Mouse (Mus musculus): ENCODE data around the gene Snw1. TPM values are rescaled to one million over a fixed set of nuclear protein-coding genes. Genes with fewer than 3 reads are reported as not detected.

Gene Snw1
- total and polyA plus RNA-seq, 2 experiments from 2014 or later: 20.9 to 68.1 TPM

GRCm38 (mm10) chr12:87410999-87411398 lies 61.1 kb downstream of the Snw1 start:
- 0 out of 2 replicates have a peak overlapping the region, but pooled peaks have one; percentile 12 for H3K4me2 ChIP-seq (ENCODE audit: low read depth, low read length)
- H3K4me1 ChIP-seq (ENCODE audit: control insufficient read depth, insufficient read depth): peaks cover 20% of the 10 kb centered on the region
- WGBS: 14% methylated on average over 7 of the region's 7 CpGs
- H3K9me3 ChIP-seq (replicated peaks; ENCODE audit: control insufficient read depth, low read length): no peaks in the 10 kb centered on the region
- no peak overlapping the region for H3K27ac ChIP-seq (ENCODE audit: low read depth)
- ATAC-seq (ENCODE audit: insufficient read depth, low read depth): no peak
- TF ChIP-seq EP300 (IDR thresholded peaks at IDR 0.05; ENCODE audit: low read depth) (no peak), CTCF (IDR thresholded peaks at IDR 0.05; ENCODE audit: low read depth) (no peak)
- no peak for DNase-seq (ENCODE audit: low spot score)
- no peaks in the 10 kb centered on the region for H3K36me3 ChIP-seq (replicated peaks; ENCODE audit: control insufficient read depth, insufficient read depth, low read length)
- H3K4me3 ChIP-seq (ENCODE audit: low read depth, low read length): no peak overlapping the region
- H3K9ac ChIP-seq (replicated peaks; ENCODE audit: low read depth, low read length): no peak overlapping the region
- no peaks in the 10 kb centered on the region for H3K27me3 ChIP-seq (ENCODE audit: control insufficient read depth, insufficient read depth, low read length)

- Histone ChIP-seq H3K27me3 (ENCODE audit: control insufficient read depth, insufficient read depth, low read length) (no peaks in the 10 kb centered on the region), H3K9me3 (replicated peaks; ENCODE audit: control insufficient read depth, low read length) (no peaks in the 10 kb centered on the region), H3K4me2 (ENCODE audit: low read depth, low read length) (no peak overlapping the region), H3K4me1 (ENCODE audit: control insufficient read depth, insufficient read depth) (peaks cover 20% of the 10 kb centered on the region), H3K4me3 (ENCODE audit: low read depth, low read length) (no peak overlapping the region), H3K27ac (ENCODE audit: low read depth) (no peak overlapping the region), H3K9ac (replicated peaks; ENCODE audit: low read depth, low read length) (no peak overlapping the region), H3K36me3 (replicated peaks; ENCODE audit: control insufficient read depth, insufficient read depth, low read length) (no peaks in the 10 kb centered on the region)
- no peak for TF ChIP-seq EP300 (IDR thresholded peaks at IDR 0.05; ENCODE audit: low read depth)
- no peak for TF ChIP-seq CTCF (IDR thresholded peaks at IDR 0.05; ENCODE audit: low read depth)
- 89% methylated on average over 4 of the region's 4 CpGs for WGBS
- ATAC-seq (ENCODE audit: insufficient read depth, low read depth) (no peak), DNase-seq (ENCODE audit: low spot score) (no peak)
Observed at GRCm38 (mm10) chr12:87409123-87409522, 63.0 kb downstream of the Snw1 start.

DNA sequence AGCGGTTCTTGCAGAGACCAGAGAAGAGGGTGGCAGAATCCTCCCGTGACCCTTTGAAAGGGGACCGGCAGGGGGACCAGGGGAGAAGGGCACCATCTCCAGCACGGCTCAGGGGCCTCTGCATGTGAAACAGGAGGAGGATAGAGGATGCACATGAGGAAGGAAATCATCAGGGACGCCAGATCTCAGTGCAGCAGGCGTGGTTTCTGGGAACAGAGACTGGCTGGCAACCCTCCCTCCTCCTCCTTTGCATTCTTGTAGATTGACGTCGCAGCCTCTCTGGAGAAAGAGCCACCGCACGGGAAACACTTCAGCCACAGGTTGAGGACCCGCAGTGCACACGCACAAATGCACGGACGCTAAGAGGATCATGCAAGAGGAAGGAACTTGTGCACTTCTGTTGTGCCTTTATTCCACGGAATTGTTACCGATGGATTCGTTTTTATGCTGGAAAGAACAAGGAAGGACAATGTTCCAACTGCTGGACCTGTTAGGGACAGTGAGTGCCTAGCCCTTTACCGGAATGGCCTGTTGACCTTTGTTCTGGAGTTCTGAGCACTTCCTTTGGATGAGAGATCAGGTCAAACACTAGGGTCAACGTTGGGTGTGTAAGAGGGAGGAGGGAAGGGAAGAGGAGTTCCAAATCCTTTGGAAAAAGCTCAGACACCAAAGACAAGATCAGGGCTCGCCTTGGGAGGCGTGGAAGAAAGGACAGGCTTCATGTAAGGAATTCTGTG lies 64.0 kb downstream of the Snw1 start:
- 18% methylated on average over 19 of the region's 21 CpGs for WGBS
- peak overlapping the region; percentile 37; the same call in 1 of the 2 replicates for H3K9ac ChIP-seq (replicated peaks; ENCODE audit: low read depth, low read length)
- no peaks in the 10 kb centered on the region for H3K9me3 ChIP-seq (replicated peaks; ENCODE audit: control insufficient read depth, low read length)
- ATAC-seq (ENCODE audit: insufficient read depth, low read depth): peak; percentile 74; the same call in 1 of the 2 replicates
- H3K27me3 ChIP-seq (ENCODE audit: control insufficient read depth, insufficient read depth, low read length): no peaks in the 10 kb centered on the region
- H3K36me3 ChIP-seq (replicated peaks; ENCODE audit: control insufficient read depth, insufficient read depth, low read length): no peaks in the 10 kb centered on the region
- peak overlapping the region; percentile 7 for H3K4me3 ChIP-seq (ENCODE audit: low read depth, low read length)
- DNase-seq (ENCODE audit: low spot score): peak; percentile 79
- H3K27ac ChIP-seq (ENCODE audit: low read depth): peak overlapping the region; percentile 79
- TF ChIP-seq CTCF (IDR thresholded peaks at IDR 0.05; ENCODE audit: low read depth): no peak
- TF ChIP-seq EP300 (IDR thresholded peaks at IDR 0.05; ENCODE audit: low read depth): no peak
- H3K4me1 ChIP-seq (ENCODE audit: control insufficient read depth, insufficient read depth): peaks cover 20% of the 10 kb centered on the region
- peak overlapping the region; percentile 54 for H3K4me2 ChIP-seq (ENCODE audit: low read depth, low read length)

DNA sequence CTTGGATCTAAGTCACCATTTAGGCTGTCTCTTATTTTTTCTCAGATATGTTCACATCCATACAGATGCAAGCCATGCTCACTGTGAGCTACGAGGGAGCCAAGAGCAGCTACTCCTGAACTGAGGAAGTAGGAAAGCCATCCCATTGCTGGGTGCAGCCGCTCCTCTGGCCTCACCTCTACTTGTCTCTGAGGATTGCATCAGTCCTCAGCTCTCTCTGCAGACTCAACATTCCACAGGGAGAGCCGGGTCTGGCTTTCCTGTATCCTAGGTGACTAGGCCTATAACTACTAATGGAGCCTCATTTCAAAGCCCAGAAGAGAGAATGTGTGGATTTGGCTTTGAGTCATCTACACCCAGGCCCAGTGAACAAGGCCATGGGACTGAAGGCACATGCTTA lies 66.4 kb downstream of the Snw1 start:
- Histone ChIP-seq H3K4me3 (ENCODE audit: low read depth, low read length) (no peak overlapping the region), H3K9ac (replicated peaks; ENCODE audit: low read depth, low read length) (no peak overlapping the region), H3K27me3 (ENCODE audit: control insufficient read depth, insufficient read depth, low read length) (no peaks in the 10 kb centered on the region), H3K9me3 (replicated peaks; ENCODE audit: control insufficient read depth, low read length) (no peaks in the 10 kb centered on the region), H3K36me3 (replicated peaks; ENCODE audit: control insufficient read depth, insufficient read depth, low read length) (no peaks in the 10 kb centered on the region), H3K4me1 (ENCODE audit: control insufficient read depth, insufficient read depth) (peaks cover 12% of the 10 kb centered on the region), H3K27ac (ENCODE audit: low read depth) (no peak overlapping the region), H3K4me2 (ENCODE audit: low read depth, low read length) (no peak overlapping the region)
- TF ChIP-seq CTCF (IDR thresholded peaks at IDR 0.05; ENCODE audit: low read depth) (no peak), EP300 (IDR thresholded peaks at IDR 0.05; ENCODE audit: low read depth) (no peak)
- 48% methylated on average over 3 of the region's 3 CpGs for WGBS
- no peak for DNase-seq (ENCODE audit: low spot score)
- ATAC-seq (ENCODE audit: insufficient read depth, low read depth): no peak

GRCm38 (mm10) chr12:87405165-87405564 lies 66.9 kb downstream of the Snw1 start:
- Histone ChIP-seq H3K36me3 (replicated peaks; ENCODE audit: control insufficient read depth, insufficient read depth, low read length) (no peaks in the 10 kb centered on the region), H3K27me3 (ENCODE audit: control insufficient read depth, insufficient read depth, low read length) (no peaks in the 10 kb centered on the region), H3K9me3 (replicated peaks; ENCODE audit: control insufficient read depth, low read length) (no peaks in the 10 kb centered on the region), H3K4me2 (ENCODE audit: low read depth, low read length) (no peak overlapping the region), H3K9ac (replicated peaks; ENCODE audit: low read depth, low read length) (no peak overlapping the region), H3K4me3 (ENCODE audit: low read depth, low read length) (no peak overlapping the region), H3K27ac (ENCODE audit: low read depth) (no peak overlapping the region), H3K4me1 (ENCODE audit: control insufficient read depth, insufficient read depth) (peaks cover 12% of the 10 kb centered on the region)
- TF ChIP-seq EP300 (IDR thresholded peaks at IDR 0.05; ENCODE audit: low read depth): no peak
- no peak for TF ChIP-seq CTCF (IDR thresholded peaks at IDR 0.05; ENCODE audit: low read depth)
- ATAC-seq (ENCODE audit: insufficient read depth, low read depth): no peak
- WGBS: 86% methylated on average over 4 of the region's 4 CpGs
- no peak for DNase-seq (ENCODE audit: low spot score)

- Histone ChIP-seq H3K4me3 (ENCODE audit: low read depth, low read length) (no peak overlapping the region), H3K36me3 (replicated peaks; ENCODE audit: control insufficient read depth, insufficient read depth, low read length) (no peaks in the 10 kb centered on the region), H3K9me3 (replicated peaks; ENCODE audit: control insufficient read depth, low read length) (no peaks in the 10 kb centered on the region), H3K4me2 (ENCODE audit: low read depth, low read length) (no peak overlapping the region), H3K27me3 (ENCODE audit: control insufficient read depth, insufficient read depth, low read length) (no peaks in the 10 kb centered on the region), H3K9ac (replicated peaks; ENCODE audit: low read depth, low read length) (no peak overlapping the region), H3K4me1 (ENCODE audit: control insufficient read depth, insufficient read depth) (no peaks in the 10 kb centered on the region), H3K27ac (ENCODE audit: low read depth) (no peak overlapping the region)
- DNase-seq (ENCODE audit: low spot score) (no peak), ATAC-seq (ENCODE audit: insufficient read depth, low read depth) (no peak)
- WGBS: 49% methylated on average over 6 of the region's 6 CpGs
- TF ChIP-seq EP300 (IDR thresholded peaks at IDR 0.05; ENCODE audit: low read depth) (no peak), CTCF (IDR thresholded peaks at IDR 0.05; ENCODE audit: low read depth) (no peak)
Observed at GRCm38 (mm10) chr12:87401883-87402282, 70.2 kb downstream of the Snw1 start.
